Mouse (Mus musculus): ENCODE measurements around the gene Znrf4.

DNA sequence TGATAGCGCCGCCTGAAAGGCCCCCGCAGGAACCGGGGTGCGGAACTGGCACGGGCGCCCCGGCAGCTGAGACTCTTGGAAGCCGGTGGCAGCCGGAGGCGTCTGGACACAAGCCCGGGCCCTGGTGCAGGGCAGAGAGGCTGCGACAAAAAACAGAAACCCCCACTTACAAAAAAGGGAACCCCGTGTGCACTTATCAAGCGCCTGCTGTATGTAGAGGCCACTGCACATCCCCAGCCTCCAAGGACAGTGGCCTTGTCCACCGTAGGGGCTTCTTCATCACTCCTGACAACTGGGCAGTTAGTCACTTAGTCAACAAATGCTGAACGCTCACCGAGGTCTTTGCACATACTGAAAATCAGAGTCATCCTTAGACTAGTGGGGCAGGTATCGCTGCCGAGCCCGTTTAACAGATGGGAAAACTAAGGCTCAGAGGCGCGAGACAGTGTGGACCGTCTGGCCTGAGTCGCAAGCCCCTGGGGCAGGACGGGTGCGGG lies 1.7 kb downstream of the Znrf4 start:
- TF ChIP-seq CTCF (IDR thresholded peaks at IDR 0.05; ENCODE audit: low read depth, low read length) (no peak), POLR2A (IDR thresholded peaks at IDR 0.05; ENCODE audit: extremely low read depth, insufficient read depth, low read length) (no peak)
